Mouse (Mus musculus) kidney, postnatal 0 days (tissue): ENCODE measurements around the gene Baz2a. TPM values are rescaled to one million over a fixed set of nuclear protein-coding genes. Genes with fewer than 3 reads are reported as not detected.

Experiments used
- ATAC-seq: fragments of 200-750 bp; cut with Nextera tagmentation; replicated peaks from 2 replicates; pipeline ENCODE4 v1.8.0; 2017; ENCODE audit warnings: low read depth, moderate number of reproducible peaks, moderate TSS enrichment, moderate library complexity; ENCODE audit not compliant: low FRiP score
- DNase-seq: peaks from one replicate; pipeline ENCODE4 v3.0.0-alpha.2; 2016; ENCODE audit warnings: low spot score
- H3K27ac ChIP-seq: fragments of 300-500 bp; sonication (generic); 2 replicates; pipeline ENCODE4 v1.5.1; 2014; ENCODE audit warnings: mild to moderate bottlenecking
- H3K27me3 ChIP-seq: fragments of 300-500 bp; sonication (generic); 2 replicates; pipeline ENCODE4 v1.6.1; 2014; ENCODE audit warnings: low read length, mixed read lengths; ENCODE audit not compliant: insufficient read depth
- H3K36me3 ChIP-seq: fragments of 300-500 bp; sonication (generic); 2 replicates; pipeline ENCODE4 v1.6.1; 2014; ENCODE audit warnings: low read length, mixed read lengths; ENCODE audit not compliant: insufficient read depth
- H3K4me1 ChIP-seq: fragments of 300-500 bp; sonication (generic); replicated peaks from 2 replicates; pipeline ENCODE4 v1.6.1; 2014; ENCODE audit warnings: antibody characterized with exemption, low read length, mixed read lengths; ENCODE audit not compliant: insufficient read depth
- H3K4me2 ChIP-seq: fragments of 300-500 bp; sonication (generic); 2 replicates; pipeline ENCODE4 v1.6.1; 2014; ENCODE audit warnings: mild to moderate bottlenecking, low read length, moderate library complexity, mixed read lengths
- H3K4me3 ChIP-seq: fragments of 300-500 bp; sonication (generic); replicated peaks from 2 replicates; pipeline ENCODE4 v1.5.1; 2014; ENCODE audit warnings: low read depth, low read length
- H3K9ac ChIP-seq: fragments of 300-500 bp; sonication (generic); 2 replicates; pipeline ENCODE4 v1.6.1; 2014; ENCODE audit warnings: low read depth, low read length
- H3K9me3 ChIP-seq: fragments of 300-500 bp; sonication (generic); replicated peaks from 2 replicates; pipeline ENCODE4 v1.6.1; 2016; ENCODE audit warnings: low read length, inconsistent platforms, mixed read lengths
- CTCF ChIP-seq: IDR thresholded peaks from 2 replicates; pipeline ENCODE4 v1.5.1; 2016; ENCODE audit warnings: antibody characterized with exemption, low read depth, mild to moderate bottlenecking, moderate library complexity
- WGBS: fragments of 180-500 bp; shearing (Covaris S2); extraction: QIAGEN DNeasy Blood & Tissue Kit; methylation state at CpG from one replicate; pipeline ENCODE4 v1.1.7; 2014; 5-methylcytosine and 5-hydroxymethylcytosine counted together
- polyA plus RNA-seq: library from polyadenylated mRNA; unstranded; fragments of >200 nt; fragmentation: Nextera tagmentation; extraction: Ambion mirVana; gene quantifications from 2 replicates; pipeline ENCODE4 v1.2.1, GENCODE M21; 2015

Baz2a gene
- 9.8 and 11.3 TPM in 2 replicates for polyA plus RNA-seq

DNA sequence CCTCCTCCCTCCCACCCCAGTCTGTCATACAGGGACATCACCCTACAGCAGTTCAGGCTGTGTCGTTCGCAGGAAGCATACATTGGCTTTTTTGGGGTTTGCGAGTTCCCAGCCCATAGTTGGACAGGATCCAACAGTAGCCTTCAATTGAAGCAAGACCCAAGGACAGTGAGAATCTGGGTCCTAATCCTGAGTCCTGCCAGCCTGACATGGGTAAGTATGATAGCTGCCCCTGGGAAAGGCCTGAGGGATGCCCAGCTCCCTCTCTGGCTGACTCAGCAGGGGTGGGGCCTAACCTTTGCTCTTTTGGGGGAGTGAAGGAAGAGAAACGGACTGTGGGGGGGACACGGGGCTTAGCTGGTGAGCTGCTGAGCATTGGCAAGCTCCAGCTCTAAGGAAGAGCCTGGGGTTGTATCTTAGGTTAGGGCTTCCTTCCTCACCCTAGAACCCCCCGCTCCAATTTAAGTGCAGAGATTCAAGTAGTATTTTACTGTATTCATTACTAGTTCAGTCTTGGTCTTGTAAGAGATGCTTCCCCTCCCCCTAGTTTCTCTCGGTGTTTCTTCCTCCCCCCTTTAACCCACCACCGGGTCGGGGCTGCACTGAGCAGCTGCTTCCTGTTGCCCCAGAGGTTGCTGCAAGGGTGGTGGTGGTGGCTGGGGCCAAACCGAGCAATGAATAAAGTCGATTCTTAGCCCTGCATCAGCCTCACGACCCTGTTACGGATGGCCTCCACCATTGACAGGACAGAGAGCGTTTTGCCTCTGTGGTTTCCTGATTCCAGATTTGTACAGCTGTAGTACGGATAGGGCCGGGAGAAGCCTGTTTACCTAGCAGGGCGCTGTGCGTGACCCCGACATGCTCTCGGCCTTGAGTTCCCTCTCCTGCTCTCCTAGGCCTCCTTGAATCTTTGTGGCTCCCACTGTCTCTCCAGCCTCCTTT, at the start of gene Baz2a:
Baz2a (plus strand) TSS at position 14 of the 942 bp plus-strand sequence.
- peak; percentile 75 for DNase-seq
- H3K4me1 ChIP-seq: peaks cover 22% of the 10 kb centered on the region
- H3K4me2 ChIP-seq: peak within 1 kb of the TSS; percentile 77
- TF ChIP-seq CTCF: no peak
- H3K27me3 ChIP-seq: no peaks in the 10 kb centered on the region
- H3K9me3 ChIP-seq: no peaks in the 10 kb centered on the region
- peaks cover 27% of the 10 kb centered on the region for H3K36me3 ChIP-seq
- peak; percentile 40 for ATAC-seq
- peak within 1 kb of the TSS; percentile 99 for H3K27ac ChIP-seq
- H3K4me3 ChIP-seq: peak within 1 kb of the TSS; percentile 88
- WGBS: under 1% methylated on average over 20 of the region's 20 CpGs
- H3K9ac ChIP-seq: peak within 1 kb of the TSS; percentile 87

DNA sequence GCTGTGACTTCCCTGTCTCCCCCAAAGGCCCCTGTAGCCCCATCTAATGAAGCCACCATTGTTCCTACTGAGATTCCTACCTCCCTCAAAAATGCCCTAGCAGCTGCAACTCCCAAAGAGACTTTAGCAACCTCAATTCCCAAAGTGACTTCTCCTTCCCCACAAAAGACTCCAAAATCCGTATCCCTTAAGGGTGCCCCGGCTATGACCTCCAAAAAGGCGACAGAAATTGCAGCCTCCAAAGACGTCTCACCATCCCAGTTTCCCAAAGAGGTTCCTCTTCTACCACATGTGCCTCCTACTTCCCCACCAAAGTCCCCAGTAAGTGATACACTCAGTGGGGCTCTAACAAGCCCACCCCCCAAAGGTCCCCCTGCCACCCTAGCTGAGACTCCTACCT, 49.7 kb upstream of the Baz2a start:
- no peak for DNase-seq
- Histone ChIP-seq H3K27ac (no peak overlapping the region), H3K4me2 (no peak overlapping the region), H3K36me3 (peaks cover 58% of the 10 kb centered on the region), H3K27me3 (no peaks in the 10 kb centered on the region), H3K9ac (no peak overlapping the region), H3K4me3 (no peak overlapping the region), H3K4me1 (peaks cover 23% of the 10 kb centered on the region), H3K9me3 (no peaks in the 10 kb centered on the region)
- no peak for TF ChIP-seq CTCF
- WGBS: 63% methylated on average over 4 of the region's 4 CpGs
- no peak for ATAC-seq

DNA sequence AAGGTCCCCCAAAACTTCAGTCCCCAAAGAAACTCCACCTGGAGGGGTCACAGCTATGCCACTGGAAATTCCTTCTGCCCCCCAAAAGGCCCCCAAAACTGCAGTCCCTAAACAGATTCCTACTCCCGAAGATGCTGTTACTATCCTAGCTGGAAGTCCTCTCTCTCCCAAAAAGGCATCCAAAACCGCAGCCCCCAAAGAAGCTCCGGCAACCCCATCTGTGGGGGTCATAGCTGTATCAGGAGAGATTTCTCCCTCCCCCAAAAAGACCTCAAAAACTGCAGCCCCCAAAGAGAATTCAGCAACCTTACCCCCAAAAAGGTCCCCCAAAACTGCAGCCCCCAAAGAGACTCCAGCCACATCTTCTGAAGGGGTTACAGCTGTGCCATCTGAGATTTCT, 48.9 kb upstream of the Baz2a start:
- H3K27me3 ChIP-seq: no peaks in the 10 kb centered on the region
- no peak for TF ChIP-seq CTCF
- no peak overlapping the region for H3K4me2 ChIP-seq
- no peak for ATAC-seq
- H3K4me1 ChIP-seq: peaks cover 18% of the 10 kb centered on the region
- no peak overlapping the region for H3K9ac ChIP-seq
- WGBS: 85% methylated on average over 3 of the region's 3 CpGs
- H3K27ac ChIP-seq: no peak overlapping the region
- H3K4me3 ChIP-seq: no peak overlapping the region
- no peaks in the 10 kb centered on the region for H3K9me3 ChIP-seq
- no peak for DNase-seq
- H3K36me3 ChIP-seq: peaks cover 61% of the 10 kb centered on the region

DNA sequence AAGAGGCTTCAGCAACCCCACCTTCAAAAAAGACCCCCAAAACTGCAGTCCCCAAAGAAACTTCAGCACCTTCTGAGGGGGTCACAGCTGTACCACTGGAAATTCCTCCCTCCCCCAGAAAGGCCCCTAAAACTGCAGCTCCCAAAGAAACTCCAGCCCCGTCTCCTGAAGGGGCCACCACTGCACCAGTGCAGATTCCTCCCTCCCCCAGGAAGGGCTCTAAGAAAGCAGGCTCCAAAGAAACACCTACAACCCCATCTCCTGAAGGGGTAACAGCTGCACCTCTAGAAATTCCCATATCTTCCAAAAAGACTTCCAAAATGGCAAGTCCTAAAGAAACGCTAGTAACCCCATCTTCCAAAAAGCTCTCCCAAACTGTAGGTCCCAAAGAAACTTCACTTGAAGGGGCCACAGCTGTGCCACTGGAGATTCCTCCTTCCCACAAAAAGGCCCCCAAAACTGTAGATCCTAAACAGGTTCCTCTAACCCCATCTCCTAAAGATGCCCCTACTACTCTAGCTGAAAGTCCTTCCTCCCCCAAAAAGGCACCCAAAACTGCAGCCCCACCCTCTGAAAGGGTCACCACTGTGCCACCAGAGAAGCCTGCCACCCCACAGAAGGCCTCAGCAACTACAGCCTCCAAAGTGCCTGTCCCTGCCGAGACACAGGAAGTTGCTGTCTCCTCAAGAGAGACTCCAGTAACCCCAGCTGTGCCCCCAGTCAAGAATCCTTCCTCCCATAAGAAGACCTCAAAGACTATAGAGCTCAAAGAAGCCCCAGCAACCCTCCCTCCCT, 48.1 kb upstream of the Baz2a start:
- peaks cover 13% of the 10 kb centered on the region for H3K4me1 ChIP-seq
- no peak for TF ChIP-seq CTCF
- H3K27ac ChIP-seq: no peak overlapping the region
- H3K9ac ChIP-seq: peak overlapping the region; percentile 23; the same call in 1 of the 2 replicates
- H3K9me3 ChIP-seq: no peaks in the 10 kb centered on the region
- peaks cover 67% of the 10 kb centered on the region for H3K36me3 ChIP-seq
- 59% methylated on average over 3 of the region's 3 CpGs for WGBS
- no peak overlapping the region for H3K4me3 ChIP-seq
- H3K27me3 ChIP-seq: no peaks in the 10 kb centered on the region
- no peak overlapping the region for H3K4me2 ChIP-seq
- no peak for DNase-seq
- no peak for ATAC-seq

DNA sequence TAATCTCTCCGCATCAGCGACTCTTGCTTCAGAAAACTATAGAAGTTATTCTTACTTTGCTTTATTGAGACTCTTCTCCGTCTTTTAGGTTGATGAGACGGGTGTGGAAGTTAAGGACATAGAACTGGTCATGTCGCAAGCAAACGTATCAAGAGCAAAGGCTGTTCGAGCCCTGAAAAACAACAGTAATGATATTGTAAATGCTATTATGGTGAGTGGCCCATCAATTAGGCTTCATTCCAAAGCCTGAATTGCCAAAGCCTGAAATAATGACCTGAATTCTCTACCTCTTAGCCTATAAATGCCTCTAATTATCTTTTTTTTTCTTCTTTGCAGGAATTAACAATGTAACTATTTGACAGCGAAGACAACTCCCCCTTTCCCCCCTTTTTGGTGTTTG, 43.2 kb upstream of the Baz2a start:
- peaks cover 49% of the 10 kb centered on the region for H3K36me3 ChIP-seq
- TF ChIP-seq CTCF: no peak
- DNase-seq: no peak
- H3K9me3 ChIP-seq: no peaks in the 10 kb centered on the region
- 94% methylated on average over 8 of the region's 8 CpGs for WGBS
- H3K27ac ChIP-seq: no peak overlapping the region
- H3K4me3 ChIP-seq: no peak overlapping the region
- no peak overlapping the region for H3K9ac ChIP-seq
- H3K27me3 ChIP-seq: no peaks in the 10 kb centered on the region
- no peak for ATAC-seq
- no peaks in the 10 kb centered on the region; the same call in 1 of the 2 replicates for H3K4me1 ChIP-seq
- no peak overlapping the region for H3K4me2 ChIP-seq

DNA sequence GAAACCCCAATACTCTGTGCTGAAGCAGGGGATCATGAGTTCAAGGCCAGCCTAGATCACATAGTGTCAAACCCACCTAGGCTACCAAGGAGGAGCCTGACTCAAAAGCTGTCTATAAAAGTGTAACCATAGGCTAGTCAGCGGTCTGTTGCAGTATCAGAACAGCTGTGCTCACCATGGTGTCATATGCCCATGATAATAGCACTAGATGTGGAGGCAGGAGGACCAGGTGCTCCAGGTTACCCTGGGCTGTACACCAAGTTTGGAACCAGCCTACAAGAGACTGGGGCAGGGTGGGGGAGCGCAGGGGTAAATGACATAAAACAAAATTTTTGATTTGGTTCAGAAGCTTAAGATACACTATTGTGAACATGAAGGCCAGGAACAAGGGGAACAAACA, 41.6 kb upstream of the Baz2a start:
- DNase-seq: no peak
- Histone ChIP-seq H3K27ac (no peak overlapping the region), H3K9ac (no peak overlapping the region), H3K4me1 (no peaks in the 10 kb centered on the region), H3K27me3 (no peaks in the 10 kb centered on the region), H3K36me3 (peaks cover 33% of the 10 kb centered on the region), H3K9me3 (no peaks in the 10 kb centered on the region), H3K4me3 (no peak overlapping the region), H3K4me2 (no peak overlapping the region)
- ATAC-seq: 0 out of 2 replicates have a peak, but pooled peaks have one; percentile 49
- no peak for TF ChIP-seq CTCF
- WGBS: 99% methylated on average over 2 of the region's 2 CpGs
